Mouse (Mus musculus): ENCODE measurements around the gene Tppp3.

Tppp3 gene

GRCm38 (mm10) chr8:105471314-105472015 is at the start of gene Tppp3:
Gene Tppp3 (minus strand): TSS chr8:105471526.
- peak; percentile 94 to 95 for DNase-seq (ENCODE audit: low spot score in 2 of 2)

GRCm38 (mm10) chr8:105521061-105521460 is 49.7 kb upstream of the Tppp3 start:
- DNase-seq (ENCODE audit: low spot score in 2 of 2) = no peak

- DNase-seq (ENCODE audit: low spot score in 2 of 2) = no peak
Observed at GRCm38 (mm10) chr8:105520521-105520920, 49.2 kb upstream of the Tppp3 start.

GRCm38 (mm10) chr8:105519591-105519990 is 48.3 kb upstream of the Tppp3 start:
- DNase-seq (ENCODE audit: low spot score in 2 of 2) = no peak

GRCm38 (mm10) chr8:105518436-105519313 is 47.3 kb upstream of the Tppp3 start, which contains the start of gene Hsd11b2:
Gene Hsd11b2 (plus strand): TSS chr8:105518755.
- no peak for DNase-seq (ENCODE audit: low spot score in 2 of 2)

GRCm38 (mm10) chr8:105517346-105517745 is 46.0 kb upstream of the Tppp3 start:
- DNase-seq (ENCODE audit: low spot score in 2 of 2) = no peak

- peak; percentile 55 to 77 for DNase-seq (ENCODE audit: low spot score in 2 of 2)
Observed at GRCm38 (mm10) chr8:105516018-105516645, 44.8 kb upstream of the Tppp3 start.

GRCm38 (mm10) chr8:105514656-105515055 is 43.3 kb upstream of the Tppp3 start:
- DNase-seq (ENCODE audit: low spot score in 2 of 2) = peak in 1 of 2 experiments; percentile 64

- no peak for DNase-seq (ENCODE audit: low spot score in 2 of 2)
Observed at GRCm38 (mm10) chr8:105514194-105514593, 42.9 kb upstream of the Tppp3 start.

GRCm38 (mm10) chr8:105509997-105510735 is 38.8 kb upstream of the Tppp3 start:
- no peak for DNase-seq (ENCODE audit: low spot score in 2 of 2)

GRCm38 (mm10) chr8:105508758-105509157 is 37.4 kb upstream of the Tppp3 start:
- no peak for DNase-seq (ENCODE audit: low spot score in 2 of 2)

GRCm38 (mm10) chr8:105506977-105507376 is 35.7 kb upstream of the Tppp3 start:
- no peak for DNase-seq (ENCODE audit: low spot score in 2 of 2)

- no peak for DNase-seq (ENCODE audit: low spot score in 2 of 2)
Observed at GRCm38 (mm10) chr8:105504617-105505016, 33.3 kb upstream of the Tppp3 start.

- DNase-seq (ENCODE audit: low spot score in 2 of 2) = no peak
Observed at GRCm38 (mm10) chr8:105499787-105500186, 28.5 kb upstream of the Tppp3 start.

- peak; percentile 84 to 89 for DNase-seq (ENCODE audit: low spot score in 2 of 2)
Observed at GRCm38 (mm10) chr8:105496439-105497180, 25.3 kb upstream of the Tppp3 start, which contains the start of gene Zdhhc1. Gene Zdhhc1 (minus strand): TSS chr8:105496902.

- DNase-seq (ENCODE audit: low spot score in 2 of 2) = no peak
Observed at GRCm38 (mm10) chr8:105495350-105496302, 24.3 kb upstream of the Tppp3 start.

- no peak for DNase-seq (ENCODE audit: low spot score in 2 of 2)
Observed at GRCm38 (mm10) chr8:105494566-105494965, 23.2 kb upstream of the Tppp3 start.

GRCm38 (mm10) chr8:105493495-105493894 is 22.2 kb upstream of the Tppp3 start:
- no peak for DNase-seq (ENCODE audit: low spot score in 2 of 2)

- DNase-seq (ENCODE audit: low spot score in 2 of 2) = no peak
Observed at GRCm38 (mm10) chr8:105489281-105489680, 18.0 kb upstream of the Tppp3 start.

- no peak for DNase-seq (ENCODE audit: low spot score in 2 of 2)
Observed at GRCm38 (mm10) chr8:105488082-105488481, 16.8 kb upstream of the Tppp3 start.
